Mouse (Mus musculus): Measurements from ENCODE around the gene Mrpl20.

- TF ChIP-seq CTCF (IDR thresholded peaks at IDR 0.05): no peak
- TF ChIP-seq POLR2A (IDR thresholded peaks at IDR 0.05; ENCODE audit: insufficient read depth, low read depth, low read length): no peak
These were observed 32.1 kb upstream of the Mrpl20 start for GRCm38 (mm10) chr4:155770626-155771025.

Measured in heart, adult 2 months (tissue).